Mouse (Mus musculus): Measurements from ENCODE around the gene Gle1.
"Not testable (repeated sequence)": the region's sequence is repeated elsewhere in the genome, so short reads cannot be mapped to it uniquely, and the experiment has no call there.

The Gle1 gene
- long read RNA-seq, experiment 1, full-length matches to known transcripts = 34 of 46 reads
- long read RNA-seq, experiment 1, partial matches to known transcripts = 5 of 46 reads
- long read RNA-seq, experiment 1, other reads (novel, unspliced or antisense) = 7 of 46 reads
- long read RNA-seq, experiment 2, full-length matches to known transcripts = 43 of 60 reads
- long read RNA-seq, experiment 2, partial matches to known transcripts = 10 of 60 reads
- long read RNA-seq, experiment 2, other reads (novel, unspliced or antisense) = 7 of 60 reads

DNA sequence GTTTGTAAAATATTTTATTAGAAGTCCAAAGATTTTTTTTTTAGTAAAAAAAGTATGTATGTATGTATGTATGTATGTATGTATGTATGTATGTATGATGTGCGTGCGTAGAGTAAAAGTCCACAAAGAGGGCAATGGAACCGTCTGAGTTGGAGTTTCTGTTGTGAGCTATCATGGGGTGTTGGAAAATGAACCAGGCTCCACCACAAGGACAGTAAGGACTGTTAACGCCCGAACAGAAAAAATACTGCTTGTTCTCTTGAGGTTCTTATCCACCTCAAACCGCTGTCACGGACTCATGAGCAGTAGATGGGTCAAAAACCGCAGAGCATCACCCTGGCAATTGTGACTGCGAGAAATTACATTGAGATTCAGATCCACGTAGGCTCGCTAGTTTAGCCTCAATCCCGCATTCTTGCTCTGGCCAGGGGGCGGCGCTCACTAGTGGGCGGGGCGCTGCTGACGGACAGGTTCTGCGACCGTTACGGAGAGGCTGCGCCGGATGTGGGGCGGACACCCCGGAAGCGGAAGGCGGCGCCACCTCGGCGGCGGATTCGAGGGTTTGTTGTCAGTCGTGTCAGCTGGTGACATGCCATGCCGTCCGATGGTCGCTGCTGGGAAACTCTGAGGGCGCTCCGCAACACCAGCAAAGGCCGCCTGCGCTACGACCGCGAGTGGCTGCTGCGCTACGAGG is at the start of gene Gle1:
Gle1 (plus strand) TSS at position 521 of the 694 bp plus-strand sequence.
- intact Hi-C loops (cut with DNase I) = loop anchor here (5.0 kb wide), 1 partner anchor 42 kb away; no protein-coding TSS in a partner anchor

DNA sequence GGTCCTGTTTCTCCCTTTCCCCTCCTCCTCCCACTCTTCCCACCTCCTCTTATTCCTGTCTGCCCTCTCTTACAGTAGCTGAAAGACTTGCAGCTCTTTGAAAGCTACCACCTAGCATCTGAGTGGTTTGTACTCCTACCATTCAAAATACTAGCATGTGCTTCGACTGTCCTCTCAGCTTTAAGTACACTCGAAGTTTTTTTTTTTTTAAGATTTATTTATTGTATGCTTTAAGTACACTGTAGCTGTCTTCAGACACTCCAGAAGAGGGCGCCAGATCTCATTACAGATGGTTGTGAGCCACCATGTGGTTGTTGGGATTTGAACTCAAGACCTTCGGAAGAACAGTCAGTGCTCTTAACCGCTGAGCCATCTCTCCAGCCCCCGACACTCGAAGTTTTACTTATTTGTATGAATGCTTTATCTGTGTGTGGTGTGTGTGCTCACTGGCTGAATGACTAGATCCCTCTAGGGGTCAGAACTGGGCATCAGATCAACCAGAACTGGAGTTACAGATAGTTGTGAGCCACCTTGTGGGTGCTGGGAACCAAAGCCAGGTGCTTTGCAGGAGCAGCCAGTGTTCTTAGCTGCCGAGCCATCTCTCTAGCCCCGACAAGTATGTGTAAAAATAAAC is 48.5 kb upstream of the Gle1 start:
- intact Hi-C loops (cut with DNase I) = not testable (repeated sequence)

DNA sequence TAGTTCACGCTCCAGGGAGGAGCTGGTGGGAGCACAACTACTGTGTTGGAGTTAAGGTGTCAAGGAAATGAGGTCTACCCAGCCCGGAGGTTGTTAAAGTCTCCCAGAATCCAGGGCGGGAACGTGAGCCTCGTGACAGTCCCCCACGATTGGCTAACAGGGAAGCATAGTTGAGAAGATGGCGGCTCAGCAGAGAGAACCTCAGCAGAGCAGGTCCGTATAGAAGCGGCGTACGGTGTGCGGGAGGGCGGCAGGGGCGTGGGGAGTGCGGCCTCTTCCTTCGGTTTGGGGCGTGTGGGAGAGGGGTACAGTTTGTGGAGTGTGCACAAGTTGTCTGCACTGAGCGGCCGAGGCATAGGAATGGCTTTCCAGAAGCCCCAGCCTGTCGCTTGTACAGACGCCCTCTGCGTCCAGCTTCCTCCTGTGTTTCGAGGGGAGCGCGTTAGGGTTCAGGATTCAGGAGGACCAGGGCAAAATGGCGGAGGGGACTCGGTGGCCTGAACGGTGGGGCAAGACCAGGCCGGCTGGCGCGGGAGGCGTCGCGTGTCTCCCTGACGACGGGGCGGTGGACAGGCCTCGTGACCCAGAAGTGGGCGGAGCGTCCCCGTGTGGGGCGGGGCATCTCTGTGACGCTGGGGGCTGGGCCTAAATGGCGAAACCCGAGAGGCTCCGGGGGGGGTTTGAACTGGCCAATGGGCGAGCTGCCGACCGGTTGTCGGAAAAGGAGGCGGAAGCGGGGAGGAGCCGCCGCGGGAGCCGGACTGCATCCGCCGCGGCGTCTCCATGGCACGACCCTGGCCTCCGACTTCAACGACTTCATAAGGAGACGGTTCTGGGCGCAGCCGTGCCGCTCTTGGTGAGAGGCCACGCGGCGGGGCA is 45.9 kb upstream of the Gle1 start, which contains the start of gene Odf2:
Odf2 (plus strand) TSS at position 156 of the 879 bp plus-strand sequence.
- intact Hi-C loops (cut with DNase I) = no loop called here

DNA sequence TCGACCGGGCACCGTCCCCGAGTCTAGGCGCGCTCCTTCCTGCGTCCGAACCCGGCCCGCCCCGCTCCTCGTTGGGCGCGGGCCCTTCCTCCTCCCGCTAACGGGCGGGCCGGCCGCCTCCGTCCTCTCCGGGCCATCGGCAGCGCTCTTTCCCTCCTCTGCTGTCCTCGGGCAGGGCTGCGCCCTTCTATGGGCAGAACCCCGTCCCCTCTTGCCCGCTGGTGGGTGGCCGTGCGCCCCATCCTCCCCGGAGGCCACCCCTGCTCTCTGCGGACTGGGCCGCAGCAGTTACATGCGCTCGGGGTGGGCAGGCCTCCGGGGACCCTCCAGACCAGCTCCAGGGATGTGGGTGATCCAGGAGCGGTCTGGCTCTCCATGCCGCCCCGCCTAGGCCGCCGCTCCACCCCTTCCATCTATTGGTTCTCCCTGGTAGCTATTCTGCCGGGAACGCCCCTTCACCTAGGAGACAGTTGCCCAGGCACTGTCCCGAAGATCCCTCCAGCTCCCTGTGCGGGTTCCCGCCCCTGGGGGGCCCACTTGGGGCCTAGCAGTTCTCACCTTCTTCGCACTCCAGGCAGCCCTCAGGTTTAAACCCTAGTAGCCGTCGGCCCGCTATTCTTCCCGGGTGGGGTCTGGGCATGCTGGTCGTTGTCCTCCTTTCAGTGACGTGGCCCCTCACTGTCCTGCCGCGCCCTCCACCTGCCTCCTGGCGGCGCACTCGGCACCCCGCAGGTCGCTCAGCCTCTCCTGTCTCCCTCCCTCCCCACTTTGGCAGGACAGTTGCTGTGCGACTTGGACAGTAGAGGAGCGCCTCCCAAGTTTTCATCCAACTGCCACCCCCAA is 45.0 kb upstream of the Gle1 start:
- intact Hi-C loops (cut with DNase I) = no loop called here

DNA sequence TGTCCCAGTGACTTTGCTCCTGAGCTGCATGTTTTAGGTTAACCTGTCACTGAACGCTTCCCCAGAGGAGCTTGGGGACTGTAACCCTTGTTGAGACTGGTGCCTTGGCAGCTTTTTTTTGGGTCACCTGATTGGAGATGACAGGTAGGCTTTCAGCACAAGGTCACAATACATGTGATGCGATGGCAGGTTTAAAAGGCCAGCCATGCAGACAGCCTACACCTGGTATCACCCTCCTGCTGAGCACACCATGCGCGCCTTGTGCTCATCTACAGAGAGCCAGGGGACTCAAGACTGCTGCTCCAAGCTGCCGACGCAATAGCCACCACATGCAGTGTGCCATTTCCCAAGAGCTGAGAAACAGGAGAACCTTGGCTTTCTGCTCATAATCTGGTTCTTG is 43.5 kb upstream of the Gle1 start:
- intact Hi-C loops (cut with DNase I) = no loop called here

DNA sequence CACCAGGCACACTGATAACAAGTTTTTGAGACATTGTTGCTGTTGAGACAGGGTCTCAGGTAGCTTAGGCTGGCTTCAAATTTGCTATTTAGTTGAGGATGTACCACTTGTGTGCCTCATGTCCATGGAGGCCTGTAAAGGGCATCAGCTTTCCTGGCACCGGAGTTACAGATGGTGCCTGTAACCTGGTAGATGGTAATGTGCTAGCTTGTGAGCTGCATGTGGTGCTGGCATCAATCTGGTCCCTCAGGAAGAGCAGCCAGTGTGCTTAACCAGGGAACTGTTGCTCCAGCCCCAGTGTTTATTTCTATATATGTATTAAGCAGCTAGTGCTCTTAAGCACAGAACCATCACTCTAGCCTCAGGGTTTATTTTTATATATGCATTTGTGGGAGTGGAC is 39.2 kb upstream of the Gle1 start:
- intact Hi-C loops (cut with DNase I) = no loop called here

DNA sequence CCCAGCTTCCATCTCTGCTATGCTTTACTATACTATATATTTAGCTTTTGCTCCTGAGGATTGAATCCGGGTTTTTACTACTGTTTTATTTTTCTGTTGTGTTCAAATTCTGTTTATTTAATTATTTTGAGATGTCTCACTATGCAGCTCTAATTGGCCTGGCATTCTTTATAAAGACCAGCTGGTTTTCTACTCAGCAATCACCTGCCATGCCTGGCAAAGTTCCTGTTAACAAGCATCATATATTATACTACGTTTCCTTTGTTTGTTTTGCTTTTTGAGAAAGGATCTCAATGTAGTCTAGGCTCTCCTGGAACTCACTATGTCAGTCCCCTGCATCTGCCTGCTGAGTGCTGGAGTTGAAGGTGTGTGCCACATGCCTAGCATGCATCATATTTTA is 37.9 kb upstream of the Gle1 start:
- intact Hi-C loops (cut with DNase I) = no loop called here

DNA sequence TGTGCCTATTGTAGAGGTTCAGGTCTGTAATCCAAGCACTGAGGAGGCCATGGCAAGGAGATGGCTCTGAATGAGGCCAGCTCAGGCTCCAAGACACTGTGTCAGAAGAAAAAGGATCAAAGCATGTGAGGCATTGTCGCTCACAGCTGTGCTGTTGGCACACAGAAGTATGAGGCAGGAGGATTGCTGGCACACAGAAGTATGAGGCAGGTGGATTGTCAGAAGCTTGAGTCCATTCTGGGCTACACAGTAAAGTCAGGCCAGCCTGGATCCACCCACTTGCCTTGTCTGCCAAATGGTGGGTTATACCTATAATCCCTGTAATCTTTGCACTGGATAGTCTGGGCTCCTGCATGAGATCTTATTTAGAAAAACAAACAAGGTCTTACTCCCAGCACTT is 37.1 kb upstream of the Gle1 start:
- intact Hi-C loops (cut with DNase I) = no loop called here

DNA sequence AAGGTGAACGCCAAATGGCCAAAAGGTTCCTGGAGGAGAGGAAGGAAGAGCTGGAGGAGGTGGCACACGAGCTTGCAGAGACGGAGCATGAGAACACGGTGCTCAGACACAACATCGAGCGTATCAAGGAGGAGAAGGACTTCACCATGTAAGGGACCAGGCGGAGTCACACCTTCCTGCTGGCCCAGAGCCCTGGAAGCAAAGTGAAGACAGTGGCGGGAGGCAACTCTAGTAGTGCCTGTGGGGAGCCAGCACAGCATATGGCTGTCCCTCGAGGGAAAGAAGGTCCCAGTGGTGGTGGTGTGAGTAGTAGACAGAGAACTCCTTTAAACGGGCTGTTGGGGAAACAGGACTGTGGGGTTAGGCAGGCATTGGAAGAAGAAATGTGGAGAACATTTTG is 33.0 kb upstream of the Gle1 start:
- intact Hi-C loops (cut with DNase I) = no loop called here

DNA sequence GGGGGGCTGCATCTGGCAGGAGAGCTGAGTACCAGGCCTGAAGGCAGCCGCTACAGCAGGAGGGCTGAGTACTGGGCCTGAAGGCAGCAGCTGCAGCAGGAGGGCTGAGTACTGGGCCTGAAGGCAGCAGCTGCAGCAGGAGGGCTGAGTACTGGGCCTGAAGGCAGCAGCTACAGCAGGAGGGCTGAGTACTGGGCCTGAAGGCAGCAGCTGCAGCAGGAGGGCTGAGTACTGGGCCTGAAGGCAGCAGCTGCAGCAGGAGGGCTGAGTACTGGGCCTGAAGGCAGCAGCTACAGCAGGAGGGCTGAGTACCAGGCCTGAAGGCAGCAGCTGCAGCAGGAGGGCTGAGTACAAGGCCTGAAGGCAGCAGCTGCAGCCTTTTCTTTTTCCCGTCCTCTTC is 27.1 kb upstream of the Gle1 start:
- intact Hi-C loops (cut with DNase I) = not testable (repeated sequence)

DNA sequence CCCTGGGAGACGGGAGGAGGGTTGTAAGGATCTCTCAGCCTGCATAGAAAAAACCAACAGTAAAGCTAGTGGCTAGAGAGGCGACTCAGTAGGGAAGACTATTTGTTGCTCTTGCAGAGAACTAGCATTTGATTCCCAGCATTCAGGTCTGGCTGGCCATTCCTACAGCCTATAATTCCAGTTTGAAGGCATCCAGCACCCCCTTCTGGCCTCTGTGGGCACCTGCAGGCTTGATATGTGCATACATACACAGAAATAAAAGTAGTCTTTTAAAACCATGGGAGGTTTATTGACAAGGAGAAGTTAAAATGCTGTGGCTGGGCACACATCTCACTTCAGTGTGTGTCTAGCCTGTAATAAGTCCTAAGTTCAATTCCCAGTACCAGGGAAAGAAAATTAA is 25.2 kb upstream of the Gle1 start:
- intact Hi-C loops (cut with DNase I) = no loop called here

DNA sequence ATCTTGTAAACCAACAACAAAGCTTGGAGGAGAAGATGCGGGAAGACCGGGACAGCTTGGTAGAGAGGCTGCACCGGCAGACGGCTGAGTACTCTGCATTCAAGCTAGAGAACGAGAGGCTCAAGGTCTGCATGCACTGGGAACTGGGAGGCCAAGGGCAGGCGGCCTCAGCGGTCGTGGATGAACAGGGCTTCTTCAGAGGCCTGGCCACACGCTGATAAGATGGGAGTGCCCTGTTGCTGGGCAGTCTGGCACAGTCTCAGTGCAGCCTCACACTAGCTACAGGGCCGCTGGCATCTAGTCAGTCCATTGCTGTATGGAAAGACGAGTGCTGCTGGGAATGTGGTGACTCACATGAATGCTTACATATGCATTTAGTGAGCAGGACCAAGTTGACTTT is 17.6 kb upstream of the Gle1 start:
- intact Hi-C loops (cut with DNase I) = no loop called here

DNA sequence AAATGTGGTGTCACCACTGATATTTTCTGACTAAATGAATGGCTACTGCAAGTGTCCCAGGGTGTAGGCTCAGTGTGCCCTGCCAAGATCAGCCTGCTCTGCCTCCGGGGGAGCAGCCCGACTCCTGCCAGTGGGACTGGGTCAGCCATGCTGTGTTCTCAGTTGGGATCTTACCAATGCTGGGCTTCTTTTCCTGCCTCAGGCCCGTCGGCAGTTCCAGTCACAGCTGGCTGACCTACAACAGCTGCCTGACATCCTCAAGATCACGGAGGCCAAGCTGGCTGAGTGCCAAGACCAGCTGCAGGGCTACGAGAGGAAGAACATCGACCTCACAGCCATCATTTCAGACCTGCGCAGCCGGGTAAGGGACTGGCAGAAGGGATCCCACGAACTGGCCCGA is 13.2 kb upstream of the Gle1 start:
- intact Hi-C loops (cut with DNase I) = no loop called here

DNA sequence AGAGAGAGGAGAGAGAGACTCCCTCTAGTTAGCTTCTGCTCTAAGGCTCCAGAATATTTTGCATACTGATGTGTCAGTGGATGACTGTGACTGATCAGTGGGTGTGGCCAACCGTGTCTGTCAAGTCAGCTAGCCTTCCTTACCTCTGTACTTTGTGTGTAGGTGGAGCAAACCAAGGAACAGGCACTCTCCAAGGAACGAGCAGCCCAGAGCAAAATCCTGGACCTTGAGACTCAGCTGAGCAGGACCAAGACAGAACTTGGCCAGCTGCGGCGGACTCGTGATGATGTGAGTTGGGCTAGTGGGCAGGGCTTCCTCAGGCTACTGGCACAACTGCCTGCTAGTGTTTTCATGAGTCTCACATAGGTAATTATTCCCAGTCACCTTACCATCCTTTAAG is 8.7 kb upstream of the Gle1 start:
- intact Hi-C loops (cut with DNase I) = no loop called here

DNA sequence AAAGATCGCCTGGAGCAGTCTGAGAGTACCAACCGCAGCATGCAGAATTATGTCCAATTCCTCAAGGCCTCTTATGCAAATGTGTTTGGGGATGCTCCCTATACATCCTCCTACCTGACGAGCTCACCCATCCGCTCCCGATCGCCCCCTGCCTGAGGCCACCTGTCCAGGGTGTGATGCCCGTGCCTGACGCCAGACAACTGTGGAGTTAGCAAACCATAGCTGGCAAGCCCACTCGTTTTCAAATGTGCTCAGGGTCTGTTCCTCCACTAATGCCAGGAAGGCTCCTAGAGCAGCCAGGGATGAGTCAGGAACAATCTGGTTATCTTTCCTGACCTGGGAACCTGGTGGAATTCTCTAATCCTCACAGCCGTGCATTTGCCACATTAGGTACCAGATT is 4.7 kb upstream of the Gle1 start:
- intact Hi-C loops (cut with DNase I) = loop anchor here (5.0 kb wide), 1 partner anchor 47 kb away; no protein-coding TSS in a partner anchor

DNA sequence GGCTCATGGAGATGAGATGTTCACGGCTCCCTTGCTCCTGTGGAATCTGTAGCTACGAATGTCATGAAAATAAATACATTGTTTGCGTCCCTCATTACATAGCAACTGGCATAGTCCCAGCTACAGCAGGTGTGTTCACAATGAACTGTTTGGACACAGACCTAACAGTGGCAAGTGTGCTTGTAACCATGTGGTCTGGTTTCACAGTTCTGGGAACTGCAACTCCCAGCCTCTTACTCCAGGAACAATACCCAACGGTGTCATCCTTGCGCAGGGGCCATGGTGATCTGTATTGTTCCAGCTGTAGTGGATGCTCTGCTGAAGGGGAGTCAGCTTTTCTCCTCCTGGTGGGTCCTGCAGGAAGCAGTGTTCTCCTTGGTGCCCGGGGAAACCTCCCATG is 4.0 kb upstream of the Gle1 start:
- intact Hi-C loops (cut with DNase I) = loop anchor here (5.0 kb wide), 1 partner anchor 46 kb away; no protein-coding TSS in a partner anchor

DNA sequence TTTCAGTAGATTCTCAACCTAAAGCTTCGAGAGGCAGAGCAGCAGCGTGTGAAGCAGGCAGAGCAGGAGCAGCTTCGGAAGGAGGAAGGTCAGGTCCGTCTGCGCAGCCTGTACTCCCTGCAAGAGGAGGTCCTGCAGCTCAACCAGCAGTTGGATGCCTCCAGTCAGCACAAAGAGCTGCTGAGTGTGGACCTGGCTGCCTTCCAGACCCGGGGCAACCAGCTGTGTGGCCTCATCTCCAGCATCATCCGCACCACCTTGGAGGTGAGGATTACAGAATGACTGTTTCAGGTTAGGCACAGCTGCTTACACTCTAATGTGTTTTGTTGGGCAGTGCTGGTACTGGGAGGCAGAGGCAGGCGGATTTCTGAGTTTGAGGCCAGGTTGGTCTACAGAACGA is 4.8 kb downstream of the Gle1 start:
- intact Hi-C loops (cut with DNase I) = no loop called here

DNA sequence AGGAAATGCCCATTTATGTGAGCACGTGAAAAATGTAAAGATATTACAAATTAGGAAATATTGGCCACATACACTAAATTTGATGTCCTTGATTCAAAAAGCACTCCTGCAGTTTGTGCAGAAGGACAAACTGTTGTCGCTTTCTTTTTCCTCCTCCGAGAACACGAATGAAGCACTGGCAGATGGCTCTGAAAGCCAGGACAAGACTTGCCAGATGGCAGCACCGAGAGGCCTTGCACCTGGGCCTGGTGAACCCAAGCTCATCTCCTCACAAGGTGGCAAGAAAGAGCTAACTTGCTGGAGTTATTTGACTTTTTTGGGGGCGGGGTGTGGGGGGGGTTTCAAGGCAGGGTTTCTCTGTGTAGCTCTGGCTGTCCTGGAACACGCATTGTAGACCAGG is 5.6 kb downstream of the Gle1 start:
- intact Hi-C loops (cut with DNase I) = no loop called here

DNA sequence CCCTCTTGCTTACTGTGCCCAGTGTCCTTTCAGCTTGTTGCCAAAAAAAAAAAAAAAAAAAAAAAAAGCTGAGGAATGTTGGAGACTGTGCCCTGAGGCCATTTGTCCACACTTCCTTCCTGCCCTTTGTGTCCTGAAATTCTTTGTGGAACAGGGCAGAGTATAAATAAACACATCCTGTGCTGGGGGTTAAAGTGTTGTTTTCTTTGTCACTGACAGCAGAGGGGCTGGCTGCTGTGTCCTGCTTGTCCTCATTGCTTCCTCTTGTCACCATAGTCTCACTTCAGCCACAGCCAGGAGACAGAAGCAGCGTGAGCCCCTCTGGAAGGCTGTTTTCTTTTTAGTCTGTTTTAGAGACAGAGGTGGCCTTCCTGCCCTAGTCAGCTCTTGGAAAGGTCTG is 9.5 kb downstream of the Gle1 start:
- intact Hi-C loops (cut with DNase I) = no loop called here

DNA sequence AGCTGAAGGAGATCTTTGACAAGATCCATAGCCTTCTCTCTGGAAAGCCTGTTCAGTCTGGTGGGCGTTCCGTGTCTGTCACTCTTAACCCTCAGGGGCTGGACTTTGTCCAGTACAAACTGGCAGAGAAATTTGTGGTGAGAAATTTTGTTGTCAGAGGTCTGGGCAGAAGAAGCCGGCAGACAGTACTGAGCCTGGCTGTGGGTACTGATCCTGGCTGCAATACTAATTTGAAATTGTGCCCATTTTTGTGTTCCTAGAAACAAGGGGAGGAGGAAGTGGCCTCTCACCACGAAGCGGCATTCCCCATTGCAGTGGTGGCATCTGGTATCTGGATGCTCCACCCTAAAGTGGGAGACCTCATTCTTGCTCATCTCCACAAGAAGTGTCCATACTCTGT is 13.7 kb downstream of the Gle1 start:
- intact Hi-C loops (cut with DNase I) = no loop called here

DNA sequence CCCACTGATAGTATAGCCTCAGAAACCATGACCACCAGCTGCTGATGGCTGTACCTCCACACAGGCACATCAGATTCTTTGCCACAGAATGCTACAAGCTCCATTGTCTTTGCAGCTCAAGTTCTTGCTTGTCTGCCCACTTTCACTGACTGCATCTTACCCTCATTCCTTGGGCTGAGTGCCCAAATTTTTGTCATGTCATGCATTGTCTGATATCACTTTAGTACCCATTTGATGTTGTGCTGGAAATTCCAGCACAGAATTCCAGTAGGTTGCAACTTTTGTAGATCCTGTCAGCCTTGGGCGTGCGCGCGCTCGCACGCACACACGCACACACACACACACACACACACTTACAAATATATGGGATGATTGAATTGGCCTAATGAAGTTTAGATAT is 26.0 kb downstream of the Gle1 start:
- intact Hi-C loops (cut with DNase I) = no loop called here
